Mouse (Mus musculus) ES-Bruce4 (cell line): ENCODE results near the gene Rdm1. TPM values are rescaled to one million over a fixed set of nuclear protein-coding genes. Genes with fewer than 3 reads are reported as not detected.
A peak's percentile ranks its signal among the peaks of the same experiment; 100 is the strongest.

Experiments
- H3K27ac ChIP-seq: 2 replicates; pipeline ENCODE4 v1.5.1; 2012; ENCODE audit warnings: low read length, inconsistent platforms; ENCODE audit not compliant: insufficient read depth
- H3K27me3 ChIP-seq: 2 replicates; pipeline ENCODE4 v1.6.1; 2012; ENCODE audit warnings: mild to moderate bottlenecking, low read length, inconsistent platforms; ENCODE audit not compliant: control insufficient read depth, poor library complexity, insufficient read depth, severe bottlenecking
- H3K36me3 ChIP-seq: 2 replicates; pipeline ENCODE4 v1.6.1; 2012; ENCODE audit warnings: inconsistent platforms, mild to moderate bottlenecking, low read length, moderate library complexity; ENCODE audit not compliant: control insufficient read depth, poor library complexity, insufficient read depth, severe bottlenecking
- H3K4me1 ChIP-seq: one replicate; pipeline ENCODE4 v1.8.1; 2011; ENCODE audit warnings: low read length; ENCODE audit not compliant: control insufficient read depth, insufficient read depth
- H3K4me3 ChIP-seq: 2 replicates; pipeline ENCODE4 v1.5.1; 2011; ENCODE audit warnings: low read depth, mild to moderate bottlenecking, low read length
- H3K9ac ChIP-seq: 2 replicates; pipeline ENCODE4 v1.6.1; 2012; ENCODE audit warnings: low read depth, mild to moderate bottlenecking, inconsistent platforms; ENCODE audit not compliant: poor library complexity, severe bottlenecking
- H3K9me3 ChIP-seq: replicated peaks from 2 replicates; pipeline ENCODE4 v1.6.1; 2012; ENCODE audit warnings: mild to moderate bottlenecking, low read length, inconsistent platforms; ENCODE audit not compliant: control insufficient read depth, poor library complexity, insufficient read depth, severe bottlenecking
- CTCF ChIP-seq: IDR thresholded peaks from one replicate; pipeline ENCODE4 v1.8.1; 2011; ENCODE audit warnings: low read depth, low read length
- EP300 ChIP-seq: IDR thresholded peaks from 2 replicates; pipeline ENCODE4 v1.6.1; 2011; ENCODE audit warnings: low read depth, low read length; ENCODE audit not compliant: insufficient read depth
- POLR2A ChIP-seq: IDR thresholded peaks from one replicate; pipeline ENCODE4 v1.8.1; 2011; ENCODE audit warnings: low read length; ENCODE audit not compliant: insufficient read depth
- polyA plus RNA-seq: library from polyadenylated mRNA; stranded (reverse); fragments of >200 nt; gene quantifications from 2 replicates; pipeline ENCODE4 v1.2.4, GENCODE M21; 2011; ENCODE audit warnings: low read depth; ENCODE audit not compliant: missing spikeins, insufficient read depth, insufficient read length

Gene Rdm1
- polyA plus RNA-seq, 1 experiment, result 64.0 TPM

- Histone ChIP-seq H3K4me1 (peaks cover 10% of the 10 kb centered on the region), H3K4me3 (no peak overlapping the region), H3K9ac (no peak overlapping the region), H3K36me3 (no peaks in the 10 kb centered on the region), H3K27me3 (no peaks in the 10 kb centered on the region), H3K9me3 (no peaks in the 10 kb centered on the region), H3K27ac (no peak overlapping the region; the same call in 1 of the 2 replicates)
- TF ChIP-seq EP300 (no peak), POLR2A (no peak), CTCF (no peak)
Measured at GRCm38 (mm10) chr11:101667871-101668532, 41.0 kb downstream of the Rdm1 start.

- Histone ChIP-seq H3K9me3 (no peaks in the 10 kb centered on the region), H3K27me3 (no peaks in the 10 kb centered on the region), H3K36me3 (no peaks in the 10 kb centered on the region), H3K4me3 (no peak overlapping the region), H3K4me1 (peaks cover 11% of the 10 kb centered on the region), H3K9ac (no peak overlapping the region), H3K27ac (no peak overlapping the region)
- TF ChIP-seq POLR2A (no peak), EP300 (no peak), CTCF (no peak)
Measured at GRCm38 (mm10) chr11:101668546-101669261, 41.7 kb downstream of the Rdm1 start.

- Histone ChIP-seq H3K4me3 (no peak overlapping the region), H3K9ac (no peak overlapping the region), H3K27me3 (no peaks in the 10 kb centered on the region), H3K4me1 (peaks cover 13% of the 10 kb centered on the region), H3K27ac (no peak overlapping the region), H3K9me3 (no peaks in the 10 kb centered on the region), H3K36me3 (no peaks in the 10 kb centered on the region)
- TF ChIP-seq CTCF, result no peak
- TF ChIP-seq POLR2A, result no peak
- no peak for TF ChIP-seq EP300
Measured at GRCm38 (mm10) chr11:101670334-101670733, 43.3 kb downstream of the Rdm1 start.

- no peaks in the 10 kb centered on the region for H3K27me3 ChIP-seq
- TF ChIP-seq POLR2A, result no peak
- no peak for TF ChIP-seq EP300
- TF ChIP-seq CTCF, result no peak
- no peaks in the 10 kb centered on the region for H3K9me3 ChIP-seq
- H3K4me1 ChIP-seq, result peaks cover 13% of the 10 kb centered on the region
- no peak overlapping the region for H3K4me3 ChIP-seq
- H3K27ac ChIP-seq, result no peak overlapping the region
- H3K9ac ChIP-seq, result no peak overlapping the region
- H3K36me3 ChIP-seq, result no peaks in the 10 kb centered on the region
Measured at GRCm38 (mm10) chr11:101671255-101671654, 44.3 kb downstream of the Rdm1 start.

- H3K4me3 ChIP-seq, result peak overlapping the region; percentile 60
- no peaks in the 10 kb centered on the region for H3K9me3 ChIP-seq
- no peaks in the 10 kb centered on the region for H3K27me3 ChIP-seq
- H3K4me1 ChIP-seq, result peaks cover 12% of the 10 kb centered on the region
- H3K36me3 ChIP-seq, result no peaks in the 10 kb centered on the region
- TF ChIP-seq CTCF (no peak), POLR2A (no peak), EP300 (no peak)
- H3K27ac ChIP-seq, result peak overlapping the region; percentile 79
- H3K9ac ChIP-seq, result peak overlapping the region; percentile 37
Measured at GRCm38 (mm10) chr11:101673010-101673642, 46.1 kb downstream of the Rdm1 start.
